Mouse (Mus musculus) thymus, adult 2 months (tissue): Measurements from ENCODE around the gene Triobp. TPM values are rescaled to one million over a fixed set of nuclear protein-coding genes. Genes with fewer than 3 reads are reported as not detected.
A peak's percentile ranks its signal among the peaks of the same experiment; 100 is the strongest.

ENCODE experiments used
- DNase-seq: peaks from one replicate; pipeline ENCODE4 v3.0.0; 2021
- H3K27ac ChIP-seq: fragments of 200-500 bp; 2 replicates; pipeline ENCODE4 v1.5.1; 2012; ENCODE audit warnings: low read length, control low read depth; ENCODE audit not compliant: control insufficient read depth, insufficient read depth
- H3K27me3 ChIP-seq: fragments of 200-500 bp; 2 replicates; pipeline ENCODE4 v1.6.1; 2012; ENCODE audit warnings: mild to moderate bottlenecking, low read length, moderate library complexity, mixed read lengths; ENCODE audit not compliant: control insufficient read depth, insufficient read depth
- H3K36me3 ChIP-seq: fragments of 200-500 bp; 2 replicates; pipeline ENCODE4 v1.6.1; 2012; ENCODE audit warnings: mild to moderate bottlenecking, low read length, moderate library complexity; ENCODE audit not compliant: control insufficient read depth, insufficient read depth
- H3K4me1 ChIP-seq: fragments of 200-500 bp; replicated peaks from 2 replicates; pipeline ENCODE4 v1.6.1; 2012; ENCODE audit warnings: low read length; ENCODE audit not compliant: control insufficient read depth, insufficient read depth
- H3K4me3 ChIP-seq: fragments of 200-500 bp; 2 replicates; pipeline ENCODE4 v1.5.1; 2012; ENCODE audit warnings: mild to moderate bottlenecking, low read length, control low read depth, moderate library complexity; ENCODE audit not compliant: control insufficient read depth, insufficient read depth
- CTCF ChIP-seq: fragments of 200-500 bp; IDR thresholded peaks from 2 replicates; pipeline ENCODE4 v1.5.1; 2012; ENCODE audit warnings: mild to moderate bottlenecking, control low read depth, low read length, moderate library complexity, borderline replicate concordance; ENCODE audit not compliant: control insufficient read depth, poor library complexity, insufficient read depth; ENCODE audit errors: extremely low read depth
- POLR2A ChIP-seq: fragments of 200-500 bp; IDR thresholded peaks from 2 replicates; pipeline ENCODE4 v1.6.1; 2012; ENCODE audit warnings: mild to moderate bottlenecking, low read length, control low read depth, moderate library complexity; ENCODE audit not compliant: control insufficient read depth, poor library complexity, insufficient read depth; ENCODE audit errors: extremely low read depth
- WGBS: fragments of 180-500 bp; shearing (Covaris S2); methylation state at CpG from one replicate; pipeline ENCODE4 v1.1.7; 2018; 5-methylcytosine and 5-hydroxymethylcytosine counted together
- polyA plus RNA-seq: library from polyadenylated mRNA; depleted of rRNA; stranded (reverse); fragments of >200 nt; gene quantifications from 2 replicates; pipeline ENCODE4 v1.2.3, GENCODE M21; 2012

The Triobp gene
- polyA plus RNA-seq, 1 experiment, result 52.2 TPM

GRCm38 (mm10) chr15:78903243-78903642 lies 44.3 kb upstream of the Triobp start:
- Histone ChIP-seq H3K4me3 (no peak overlapping the region), H3K4me1 (peaks cover 28% of the 10 kb centered on the region), H3K27me3 (no peaks in the 10 kb centered on the region), H3K36me3 (peaks cover 34% of the 10 kb centered on the region), H3K27ac (no peak overlapping the region)
- 6% methylated on average over 2 of the region's 2 CpGs for WGBS
- TF ChIP-seq POLR2A (no peak), CTCF (peak; percentile 54; the same call in 1 of the 2 replicates)
- DNase-seq, result peak; percentile 86

GRCm38 (mm10) chr15:78908399-78908798 lies 39.1 kb upstream of the Triobp start:
- no peaks in the 10 kb centered on the region for H3K27me3 ChIP-seq
- no peak for DNase-seq
- peaks cover 53% of the 10 kb centered on the region for H3K36me3 ChIP-seq
- TF ChIP-seq CTCF (no peak), POLR2A (no peak)
- H3K4me1 ChIP-seq, result peaks cover 5% of the 10 kb centered on the region
- no peak overlapping the region for H3K4me3 ChIP-seq
- 95% methylated on average over 7 of the region's 7 CpGs for WGBS
- H3K27ac ChIP-seq, result no peak overlapping the region

- no peak for DNase-seq
- WGBS, result 96% methylated on average over 8 of the region's 8 CpGs
- Histone ChIP-seq H3K27me3 (no peaks in the 10 kb centered on the region), H3K4me1 (peaks cover 4% of the 10 kb centered on the region; the same call in 1 of the 2 replicates), H3K27ac (no peak overlapping the region), H3K36me3 (peaks cover 53% of the 10 kb centered on the region), H3K4me3 (no peak overlapping the region)
- TF ChIP-seq CTCF, result no peak
- no peak for TF ChIP-seq POLR2A
These were observed 38.5 kb upstream of the Triobp start for GRCm38 (mm10) chr15:78908982-78909381.

GRCm38 (mm10) chr15:78912040-78912439 lies 35.5 kb upstream of the Triobp start:
- 43% methylated on average over 9 of the region's 9 CpGs for WGBS
- TF ChIP-seq POLR2A (no peak), CTCF (no peak)
- no peak overlapping the region for H3K4me3 ChIP-seq
- H3K27me3 ChIP-seq, result no peaks in the 10 kb centered on the region
- H3K27ac ChIP-seq, result no peak overlapping the region
- peaks cover 26% of the 10 kb centered on the region for H3K4me1 ChIP-seq
- H3K36me3 ChIP-seq, result peaks cover 30% of the 10 kb centered on the region
- DNase-seq, result peak; percentile 56

- Histone ChIP-seq H3K4me1 (peaks cover 26% of the 10 kb centered on the region), H3K27me3 (no peaks in the 10 kb centered on the region), H3K36me3 (peaks cover 15% of the 10 kb centered on the region), H3K27ac (no peak within 1 kb of the TSS), H3K4me3 (peak within 1 kb of the TSS; percentile 70)
- TF ChIP-seq POLR2A (peak; percentile 90), CTCF (peak; percentile 46; the same call in 1 of the 2 replicates)
- peak; percentile 96 for DNase-seq
- WGBS, result under 1% methylated on average over 51 of the region's 51 CpGs
These were observed 33.9 kb upstream of the Triobp start, which contains the start of gene Pdxp for GRCm38 (mm10) chr15:78913632-78914090. Gene Pdxp (plus strand): TSS chr15:78913919.

GRCm38 (mm10) chr15:78914091-78914822 lies 33.3 kb upstream of the Triobp start:
- TF ChIP-seq CTCF (no peak), POLR2A (no peak)
- Histone ChIP-seq H3K4me1 (peaks cover 29% of the 10 kb centered on the region), H3K4me3 (peak overlapping the region; percentile 70), H3K27ac (no peak overlapping the region), H3K27me3 (no peaks in the 10 kb centered on the region), H3K36me3 (peaks cover 9% of the 10 kb centered on the region)
- WGBS, result 1% methylated on average over 87 of the region's 87 CpGs
- DNase-seq, result peak; percentile 54

GRCm38 (mm10) chr15:78914823-78915659 lies 32.5 kb upstream of the Triobp start:
- WGBS, result 45% methylated on average over 8 of the region's 8 CpGs
- no peak overlapping the region for H3K27ac ChIP-seq
- peak overlapping the region; percentile 70 for H3K4me3 ChIP-seq
- TF ChIP-seq CTCF (no peak), POLR2A (no peak)
- DNase-seq, result no peak
- no peaks in the 10 kb centered on the region for H3K27me3 ChIP-seq
- H3K4me1 ChIP-seq, result peaks cover 30% of the 10 kb centered on the region
- H3K36me3 ChIP-seq, result peaks cover under 1% of the 10 kb centered on the region
